25 mouse cellular contexts compared by ENCODE assay signal in the genomic region with DNA sequence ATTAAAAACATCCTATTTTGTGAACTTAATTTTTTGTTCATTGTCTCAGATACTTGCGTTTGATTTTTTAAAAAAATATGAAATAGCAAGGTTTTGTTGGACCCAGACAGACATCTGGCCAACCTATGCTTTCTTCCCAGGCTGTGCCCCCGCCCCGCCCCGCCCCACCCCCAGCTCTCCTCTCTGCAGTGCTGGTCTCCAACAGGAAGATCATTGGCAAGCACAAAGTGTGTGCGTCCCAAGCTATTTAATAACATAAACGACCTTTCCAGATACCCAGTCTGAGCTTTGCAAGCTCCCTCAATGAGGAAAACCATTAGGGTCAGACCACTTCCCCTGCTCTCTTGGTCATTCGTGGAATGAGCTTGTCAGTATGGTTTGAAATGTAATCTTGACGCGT.
"Had no signal": no experiment of that assay in that cellular context is flagged by ENCODE, and none has a peak within 500 bp of the region (broad histone marks: within the 10 kb centered on the region; RNA-seq: fewer than 3 reads in every experiment).

No protein-coding gene starts in this region.

- H3K9me3 ChIP-seq: heart, embryonic 15.5 days; hindbrain, embryonic 10.5 days; hindbrain, embryonic 12.5 days; intestine, embryonic 15.5 days; limb, embryonic 10.5 days; limb, embryonic 12.5 days had no signal

- ATAC-seq: forebrain, embryonic 16.5 days; hindbrain, embryonic 16.5 days; inflammation-experienced regulatory T-cells, adult 6 months; intestine, embryonic 15.5 days; intestine, postnatal 0 days had no signal

- H3K4me2 ChIP-seq: heart, embryonic 11.5 days; heart, embryonic 13.5 days; heart, embryonic 15.5 days; hindbrain, embryonic 12.5 days; hindbrain, embryonic 14.5 days; intestine, embryonic 15.5 days; limb, embryonic 12.5 days had no signal

- H3K4me3 ChIP-seq: heart, adult 2 months; heart, embryonic 13.5 days; heart, embryonic 15.5 days; hindbrain, embryonic 10.5 days; hindbrain, embryonic 12.5 days; intestine, embryonic 15.5 days; layer of hippocampus, adult 2 months; left cerebral cortex, adult 2 months; limb, embryonic 10.5 days; limb, embryonic 12.5 days had no signal

- H3K27ac ChIP-seq: heart, adult 2 months; heart, embryonic 13.5 days; heart, embryonic 15.5 days; hindbrain, embryonic 10.5 days; hindbrain, embryonic 12.5 days; hindbrain, embryonic 14.5 days; intestine, embryonic 15.5 days; layer of hippocampus, adult 2 months; left cerebral cortex, adult 2 months; limb, embryonic 10.5 days; limb, embryonic 12.5 days had no signal

- H3K36me3 ChIP-seq: hindbrain, embryonic 10.5 days; hindbrain, embryonic 12.5 days; intestine, embryonic 15.5 days; limb, embryonic 10.5 days had no signal

- H3K9ac ChIP-seq: heart, embryonic 13.5 days; heart, embryonic 15.5 days; hindbrain, embryonic 12.5 days; hindbrain, embryonic 14.5 days; intestine, embryonic 15.5 days; limb, embryonic 12.5 days had no signal

- H3K4me1 ChIP-seq: heart, embryonic 13.5 days; heart, embryonic 15.5 days; hindbrain, embryonic 10.5 days; hindbrain, embryonic 12.5 days; intestine, embryonic 15.5 days; limb, embryonic 10.5 days; limb, embryonic 12.5 days had no signal

- DNase-seq: gastrocnemius, postnatal 10 days; gastrocnemius, postnatal 25 days; heart, adult 2 months; heart, postnatal 14 days; heart, postnatal 4 days; kidney, adult 18-20 months; kidney, adult 8-10 months; kidney, postnatal 10 days; kidney, postnatal 25 days; kidney, postnatal 4 days had no signal

- H3K27me3 ChIP-seq: heart, embryonic 13.5 days; heart, embryonic 15.5 days; hindbrain, embryonic 12.5 days; intestine, embryonic 15.5 days; limb, embryonic 12.5 days had no signal
